Mouse (Mus musculus) limb, embryonic 12.5 days (tissue): ENCODE results near the gene Pla2g1b. TPM values are rescaled to one million over a fixed set of nuclear protein-coding genes. Genes with fewer than 3 reads are reported as not detected.
A peak's percentile ranks its signal among the peaks of the same experiment; 100 is the strongest.

ENCODE experiments used
- ATAC-seq: fragments of 200-750 bp; cut with Nextera tagmentation; 2 replicates; pipeline ENCODE4 v1.8.0; 2017; ENCODE audit warnings: low read depth, moderate TSS enrichment; ENCODE audit not compliant: insufficient number of reproducible peaks, insufficient read depth, low FRiP score, low TSS enrichment
- H3K27ac ChIP-seq: fragments of 300-500 bp; sonication (generic); 2 replicates; pipeline ENCODE4 v1.5.1; 2016; ENCODE audit warnings: mild to moderate bottlenecking, moderate library complexity
- H3K27me3 ChIP-seq: fragments of 300-500 bp; sonication (generic); 2 replicates; pipeline ENCODE4 v1.6.1; 2016; ENCODE audit warnings: mild to moderate bottlenecking, moderate library complexity
- H3K36me3 ChIP-seq: fragments of 300-500 bp; sonication (generic); 2 replicates; pipeline ENCODE4 v1.6.1; 2016; ENCODE audit warnings: mild to moderate bottlenecking, moderate library complexity
- H3K4me1 ChIP-seq: fragments of 300-500 bp; sonication (generic); replicated peaks from 2 replicates; pipeline ENCODE4 v1.6.1; 2016
- H3K4me2 ChIP-seq: fragments of 300-500 bp; sonication (generic); 2 replicates; pipeline ENCODE4 v1.6.1; 2016; ENCODE audit warnings: mild to moderate bottlenecking, moderate library complexity
- H3K4me3 ChIP-seq: fragments of 300-500 bp; sonication (generic); replicated peaks from 2 replicates; pipeline ENCODE4 v1.5.1; 2016; ENCODE audit warnings: mild to moderate bottlenecking
- H3K9ac ChIP-seq: fragments of 300-500 bp; sonication (generic); replicated peaks from 2 replicates; pipeline ENCODE4 v1.6.1; 2016; ENCODE audit warnings: mild to moderate bottlenecking, moderate library complexity
- H3K9me3 ChIP-seq: fragments of 300-500 bp; sonication (generic); 2 replicates; pipeline ENCODE4 v1.6.1; 2016; ENCODE audit warnings: mild to moderate bottlenecking, moderate library complexity
- WGBS: fragments of 180-500 bp; shearing (Covaris S2); methylation state at CpG from one replicate; pipeline ENCODE4 v1.1.7; 2016; 5-methylcytosine and 5-hydroxymethylcytosine counted together
- polyA plus RNA-seq: library from polyadenylated mRNA; unstranded; fragments of >200 nt; fragmentation: Nextera tagmentation; extraction: Ambion mirVana; gene quantifications from 2 replicates; pipeline ENCODE4 v1.2.1, GENCODE M21; 2016

Gene Pla2g1b
- not detected in 2 replicates for polyA plus RNA-seq

DNA sequence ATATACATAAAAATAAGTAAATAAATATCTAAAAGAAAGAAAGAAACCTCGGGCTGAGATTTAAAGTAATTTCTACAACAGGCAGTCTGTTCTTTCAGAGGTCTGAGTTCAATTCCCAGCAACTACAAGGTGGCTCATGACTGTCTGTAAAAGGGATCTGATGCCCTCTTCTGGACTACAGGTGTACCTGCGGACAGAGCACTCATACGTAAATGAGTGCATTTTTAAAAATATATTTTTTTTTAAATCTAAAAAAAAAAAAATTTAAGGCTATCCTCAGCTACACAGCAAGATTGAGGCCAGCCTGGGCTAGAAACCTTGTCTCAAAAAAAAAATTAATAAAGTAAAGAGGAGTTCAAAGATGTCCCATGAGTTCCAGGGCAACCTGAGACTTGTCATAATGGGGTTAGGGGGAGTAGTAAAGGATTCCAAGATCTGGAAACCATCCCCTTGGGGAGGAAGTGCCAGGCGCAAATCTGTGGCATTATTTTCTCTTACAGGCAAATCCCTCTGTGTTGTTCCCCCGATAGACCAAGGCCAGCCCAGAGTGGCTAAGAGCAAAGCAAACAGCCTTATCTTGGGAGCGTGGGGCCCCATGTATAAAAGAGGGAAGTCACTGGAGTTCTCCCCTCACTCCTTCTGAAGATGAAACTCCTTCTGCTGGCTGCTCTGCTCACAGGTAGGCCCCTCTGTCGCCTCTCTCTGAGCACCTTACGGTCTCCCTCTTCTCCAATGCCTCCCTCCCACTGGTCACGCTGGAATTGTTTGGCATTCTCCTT is at the start of gene Pla2g1b:
Gene Pla2g1b, plus strand, starts transcription at position 621 of the 779 bp plus-strand sequence.
- Histone ChIP-seq H3K9ac (no peak within 1 kb of the TSS), H3K27ac (no peak within 1 kb of the TSS), H3K4me3 (no peak within 1 kb of the TSS), H3K27me3 (no peaks in the 10 kb centered on the region), H3K9me3 (no peaks in the 10 kb centered on the region), H3K4me2 (no peak within 1 kb of the TSS), H3K36me3 (no peaks in the 10 kb centered on the region), H3K4me1 (no peaks in the 10 kb centered on the region)
- WGBS = 55% methylated on average over 9 of the region's 9 CpGs
- ATAC-seq = no peak

DNA sequence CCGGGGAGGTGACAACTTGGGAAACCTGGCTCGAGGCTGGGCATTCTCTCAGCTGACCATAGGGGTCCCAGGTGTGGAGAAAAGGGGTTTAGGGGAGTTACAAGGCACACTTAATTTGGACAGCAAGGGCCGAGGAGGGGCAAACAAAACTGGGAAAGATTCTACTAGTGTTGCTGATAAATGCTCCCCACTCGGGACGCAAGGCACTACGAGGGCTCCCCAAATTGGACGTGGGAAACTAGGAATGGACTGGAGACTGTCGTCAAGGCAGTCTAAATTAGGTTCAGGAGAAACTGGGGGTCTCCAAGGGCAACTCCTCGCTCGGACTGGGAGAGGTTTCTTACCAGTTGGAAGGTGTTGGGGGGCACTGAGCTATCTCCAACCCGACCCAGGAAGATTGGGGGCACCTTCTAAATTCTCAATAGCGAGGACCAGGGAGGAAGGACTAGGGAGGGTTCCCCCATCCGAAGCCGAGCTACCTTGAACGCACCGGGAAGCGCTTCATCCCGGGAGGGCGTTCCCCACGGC is 37.2 kb upstream of the Pla2g1b start:
- Histone ChIP-seq H3K27me3 (peaks cover 13% of the 10 kb centered on the region; the same call in 1 of the 2 replicates), H3K27ac (peak overlapping the region; percentile 91), H3K4me1 (peaks cover 44% of the 10 kb centered on the region), H3K4me3 (peak overlapping the region; percentile 98), H3K36me3 (peaks cover 24% of the 10 kb centered on the region), H3K4me2 (peak overlapping the region; percentile 93), H3K9ac (peak overlapping the region; percentile 99), H3K9me3 (no peaks in the 10 kb centered on the region)
- no peak; the same call in 1 of the 2 replicates for ATAC-seq
- WGBS = under 1% methylated on average over 20 of the region's 20 CpGs

DNA sequence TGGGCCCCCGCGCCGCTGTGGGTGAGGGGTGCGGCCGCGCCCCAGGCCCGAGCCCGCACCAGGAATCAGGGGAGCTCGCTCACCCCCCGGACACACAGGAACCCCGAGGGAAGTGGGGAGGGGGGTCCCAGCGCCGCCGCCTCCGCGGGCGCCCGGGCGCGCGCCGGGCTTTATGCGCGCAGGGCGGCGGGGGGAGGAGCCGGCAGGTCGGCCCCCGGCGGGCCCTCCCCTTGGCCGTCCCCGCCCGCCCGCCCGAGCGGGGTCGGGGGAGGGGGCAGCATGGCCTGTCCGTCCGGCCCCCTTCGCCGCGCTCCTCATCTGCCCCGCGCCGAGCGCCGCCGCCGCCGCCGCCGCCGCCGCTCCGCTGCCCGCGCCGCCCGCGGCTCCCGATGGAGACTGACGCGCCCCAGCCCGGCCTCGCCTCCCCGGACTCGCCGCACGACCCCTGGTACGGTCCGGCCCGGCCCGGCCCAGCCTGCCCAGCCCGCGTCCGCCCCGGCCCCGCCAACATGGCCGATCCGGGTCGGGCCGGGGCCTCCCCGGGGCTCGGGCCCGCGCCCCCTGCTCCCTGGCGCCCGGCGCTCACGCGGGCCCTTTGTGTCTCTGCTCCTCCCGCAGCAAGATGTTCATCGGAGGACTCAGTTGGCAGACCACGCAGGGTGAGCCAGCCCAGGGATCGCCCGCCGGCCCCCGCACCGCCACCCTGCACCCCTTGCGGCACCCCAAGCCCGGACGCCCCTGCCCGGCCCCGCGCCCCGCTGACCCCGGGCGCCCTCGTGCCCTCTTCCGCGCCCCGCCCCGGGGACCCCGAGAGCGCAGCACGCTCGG is 36.5 kb upstream of the Pla2g1b start, which contains the start of gene Msi1:
Gene Msi1, plus strand, starts transcription at position 241 of the 828 bp plus-strand sequence.
- WGBS = 1% methylated on average over 65 of the region's 117 CpGs
- Histone ChIP-seq H3K9ac (peak within 1 kb of the TSS; percentile 99), H3K27me3 (peaks cover 13% of the 10 kb centered on the region; the same call in 1 of the 2 replicates), H3K4me1 (peaks cover 51% of the 10 kb centered on the region), H3K27ac (peak within 1 kb of the TSS; percentile 91), H3K9me3 (no peaks in the 10 kb centered on the region), H3K36me3 (peaks cover 28% of the 10 kb centered on the region), H3K4me2 (peak within 1 kb of the TSS; percentile 93), H3K4me3 (peak within 1 kb of the TSS; percentile 98)
- ATAC-seq = peak; percentile 71

DNA sequence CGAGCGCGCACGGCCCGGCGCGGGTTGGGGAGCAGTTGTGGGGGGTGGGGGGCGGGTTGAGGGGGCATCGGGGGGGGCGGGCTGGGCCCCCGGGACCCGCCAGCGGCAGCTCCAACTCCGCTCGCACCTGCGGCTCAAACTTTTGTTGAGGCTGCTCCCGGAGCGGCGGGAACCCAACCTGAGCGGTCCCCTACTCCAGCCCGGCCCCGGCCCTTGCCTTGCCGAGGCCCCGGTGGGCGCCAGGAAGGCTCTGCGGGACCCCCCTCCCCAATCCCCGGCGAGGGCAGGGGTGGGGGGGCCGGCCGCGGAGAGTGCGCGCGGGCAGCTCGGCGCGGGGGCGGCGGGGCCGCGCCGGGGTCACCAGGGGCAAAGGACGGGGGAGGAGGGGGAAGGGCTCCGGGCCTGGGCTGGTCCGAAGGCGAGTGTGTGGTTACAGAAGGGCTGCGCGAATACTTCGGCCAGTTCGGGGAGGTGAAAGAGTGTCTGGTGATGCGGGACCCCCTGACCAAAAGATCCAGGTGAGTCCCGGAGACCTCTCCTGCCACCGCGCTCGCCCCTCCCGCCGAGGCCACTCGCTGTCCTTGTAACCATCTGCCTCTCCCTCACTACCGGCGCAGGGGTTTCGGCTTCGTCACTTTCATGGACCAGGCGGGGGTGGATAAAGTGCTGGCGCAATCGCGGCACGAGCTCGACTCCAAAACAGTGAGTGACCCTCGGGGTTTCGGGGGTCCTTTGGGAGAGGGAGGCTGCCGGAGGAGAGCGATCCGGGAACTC is 35.7 kb upstream of the Pla2g1b start:
- peak overlapping the region; percentile 91 for H3K27ac ChIP-seq
- H3K36me3 ChIP-seq = peaks cover 28% of the 10 kb centered on the region
- H3K4me3 ChIP-seq = peak overlapping the region; percentile 98
- H3K27me3 ChIP-seq = peaks cover 13% of the 10 kb centered on the region; the same call in 1 of the 2 replicates
- peaks cover 59% of the 10 kb centered on the region for H3K4me1 ChIP-seq
- ATAC-seq = no peak
- H3K9ac ChIP-seq = peak overlapping the region; percentile 99
- no peaks in the 10 kb centered on the region for H3K9me3 ChIP-seq
- WGBS = 1% methylated on average over 62 of the region's 73 CpGs
- H3K4me2 ChIP-seq = peak overlapping the region; percentile 93

DNA sequence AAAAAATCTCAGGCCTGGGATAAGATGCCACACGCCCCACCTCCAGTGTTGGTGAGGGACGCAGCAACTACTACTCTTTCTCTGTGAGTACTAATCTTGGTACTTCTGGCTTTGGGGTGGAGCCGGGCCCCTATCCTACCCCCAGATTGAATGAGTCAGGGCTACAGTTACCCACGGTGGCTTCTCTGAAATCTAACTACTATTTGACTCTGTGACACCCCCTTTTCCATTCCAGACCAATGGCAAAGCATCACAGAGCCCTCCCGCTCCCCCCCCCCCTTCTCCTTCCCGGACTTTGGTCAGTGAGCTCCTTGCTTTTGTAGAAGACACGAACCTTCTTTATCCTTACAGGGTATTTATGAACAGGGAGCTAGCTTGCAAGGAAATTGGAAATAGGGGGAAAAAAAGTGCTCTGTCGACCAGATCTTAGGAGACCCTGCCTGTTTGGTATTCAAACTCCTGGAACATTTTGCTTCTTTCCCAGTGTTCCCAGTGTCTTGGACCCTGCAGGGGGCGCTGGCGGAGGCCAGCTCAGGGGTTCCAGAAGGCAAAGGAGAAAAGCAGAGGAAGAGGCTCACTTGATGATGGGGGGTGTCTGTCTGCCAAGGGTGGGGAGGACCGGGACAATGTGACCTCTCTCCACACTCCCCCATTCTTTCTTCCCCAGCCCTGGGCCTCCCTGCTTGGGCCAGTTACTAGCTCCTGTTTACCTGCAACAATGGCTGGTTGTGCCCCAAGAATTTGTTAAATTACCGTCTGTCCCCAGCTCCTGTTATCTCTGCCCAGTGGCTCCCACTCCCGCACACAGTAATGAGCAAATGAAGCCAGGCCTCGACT is 34.8 kb upstream of the Pla2g1b start:
- Histone ChIP-seq H3K36me3 (peaks cover 28% of the 10 kb centered on the region), H3K9me3 (no peaks in the 10 kb centered on the region), H3K27me3 (peaks cover 13% of the 10 kb centered on the region; the same call in 1 of the 2 replicates), H3K4me1 (peaks cover 68% of the 10 kb centered on the region), H3K4me2 (peak overlapping the region; percentile 93), H3K9ac (peak overlapping the region; percentile 99), H3K4me3 (peak overlapping the region; percentile 98), H3K27ac (peak overlapping the region; percentile 91)
- 6% methylated on average over 14 of the region's 14 CpGs for WGBS
- no peak for ATAC-seq

DNA sequence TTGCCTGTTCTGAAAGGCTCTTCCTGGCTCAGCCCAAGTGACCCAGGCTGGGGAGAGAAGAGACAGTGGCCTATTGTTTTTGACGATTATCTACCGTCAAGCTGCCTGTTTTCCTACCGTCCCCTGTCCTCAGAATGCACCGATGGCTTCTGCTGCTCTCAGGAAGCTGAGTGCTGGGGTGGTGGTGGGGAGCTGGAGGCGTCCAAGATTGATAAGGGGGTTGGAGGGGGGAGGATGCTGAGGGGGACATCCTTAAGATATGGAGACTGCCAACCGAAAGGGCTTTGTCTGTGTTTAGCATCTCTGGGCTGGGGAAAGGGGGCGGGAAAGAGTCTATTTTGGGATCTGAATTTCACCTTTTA is 34.2 kb upstream of the Pla2g1b start:
- 57% methylated on average over 7 of the region's 7 CpGs for WGBS

DNA sequence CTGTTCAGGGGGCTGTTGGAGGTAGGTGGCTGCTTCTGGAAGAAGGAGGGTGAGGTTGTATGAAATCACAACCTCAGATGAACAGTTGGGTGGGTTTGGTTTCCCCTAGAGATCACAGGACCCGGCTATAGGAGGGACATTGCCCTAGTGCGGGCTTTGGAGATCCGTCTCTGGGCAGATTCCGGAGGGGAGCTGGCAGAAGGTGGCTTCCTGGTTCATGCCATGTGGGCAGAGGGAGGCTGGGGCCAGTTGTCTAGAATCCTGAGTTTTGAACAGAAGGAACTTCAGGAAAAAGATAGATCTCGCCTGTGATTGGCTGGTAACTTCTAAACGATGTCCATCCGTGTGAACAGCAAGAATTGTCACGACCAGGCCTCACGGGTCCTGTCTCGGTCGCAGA is 33.7 kb upstream of the Pla2g1b start:
- Histone ChIP-seq H3K27ac (0 out of 2 replicates have a peak overlapping the region, but pooled peaks have one; percentile 23), H3K4me3 (0 out of 2 replicates have a peak overlapping the region, but pooled peaks have one; percentile 98), H3K36me3 (peaks cover 29% of the 10 kb centered on the region), H3K27me3 (peaks cover 9% of the 10 kb centered on the region; the same call in 1 of the 2 replicates), H3K9ac (0 out of 2 replicates have a peak overlapping the region, but pooled peaks have one; percentile 99), H3K9me3 (no peaks in the 10 kb centered on the region), H3K4me1 (peaks cover 79% of the 10 kb centered on the region), H3K4me2 (peak overlapping the region; percentile 93)
- no peak for ATAC-seq
- WGBS = 80% methylated on average over 11 of the region's 11 CpGs

More for the DNA sequence above, 34.2 kb upstream of the Pla2g1b start:
- H3K9me3 ChIP-seq = no peaks in the 10 kb centered on the region
- H3K27ac ChIP-seq = 0 out of 2 replicates have a peak overlapping the region, but pooled peaks have one; percentile 45
- H3K4me1 ChIP-seq = peaks cover 74% of the 10 kb centered on the region
- ATAC-seq = no peak
- H3K36me3 ChIP-seq = peaks cover 28% of the 10 kb centered on the region
- peak overlapping the region; percentile 98 for H3K4me3 ChIP-seq
- peaks cover 13% of the 10 kb centered on the region; the same call in 1 of the 2 replicates for H3K27me3 ChIP-seq
- peak overlapping the region; percentile 99 for H3K9ac ChIP-seq
- peak overlapping the region; percentile 93 for H3K4me2 ChIP-seq

DNA sequence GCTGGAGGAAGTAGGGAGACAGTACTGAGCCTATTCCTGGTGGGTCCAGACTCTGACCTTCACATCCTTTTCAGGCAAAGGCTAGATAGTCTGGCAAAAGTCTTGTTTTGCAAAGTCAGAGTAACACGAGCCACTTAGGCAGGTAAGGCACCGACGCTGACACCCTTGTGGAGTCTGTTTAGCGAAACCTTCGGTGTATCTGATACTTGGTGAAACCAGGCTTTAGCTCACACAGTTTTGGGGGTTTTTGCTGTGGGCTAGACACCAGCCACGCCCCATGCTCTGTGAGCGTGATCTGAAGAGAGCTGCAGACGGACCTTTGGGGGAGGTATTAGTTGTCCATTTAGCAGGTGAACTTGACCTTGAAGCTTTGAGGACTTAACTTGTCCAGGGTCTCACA is 32.9 kb upstream of the Pla2g1b start:
- H3K27ac ChIP-seq = no peak overlapping the region
- peaks cover 84% of the 10 kb centered on the region for H3K4me1 ChIP-seq
- no peaks in the 10 kb centered on the region for H3K9me3 ChIP-seq
- peaks cover 6% of the 10 kb centered on the region; the same call in 1 of the 2 replicates for H3K27me3 ChIP-seq
- 0 out of 2 replicates have a peak overlapping the region, but pooled peaks have one; percentile 23 for H3K9ac ChIP-seq
- no peak for ATAC-seq
- 84% methylated on average over 8 of the region's 8 CpGs for WGBS
- no peak overlapping the region for H3K4me3 ChIP-seq
- 0 out of 2 replicates have a peak overlapping the region, but pooled peaks have one; percentile 93 for H3K4me2 ChIP-seq
- H3K36me3 ChIP-seq = peaks cover 37% of the 10 kb centered on the region

DNA sequence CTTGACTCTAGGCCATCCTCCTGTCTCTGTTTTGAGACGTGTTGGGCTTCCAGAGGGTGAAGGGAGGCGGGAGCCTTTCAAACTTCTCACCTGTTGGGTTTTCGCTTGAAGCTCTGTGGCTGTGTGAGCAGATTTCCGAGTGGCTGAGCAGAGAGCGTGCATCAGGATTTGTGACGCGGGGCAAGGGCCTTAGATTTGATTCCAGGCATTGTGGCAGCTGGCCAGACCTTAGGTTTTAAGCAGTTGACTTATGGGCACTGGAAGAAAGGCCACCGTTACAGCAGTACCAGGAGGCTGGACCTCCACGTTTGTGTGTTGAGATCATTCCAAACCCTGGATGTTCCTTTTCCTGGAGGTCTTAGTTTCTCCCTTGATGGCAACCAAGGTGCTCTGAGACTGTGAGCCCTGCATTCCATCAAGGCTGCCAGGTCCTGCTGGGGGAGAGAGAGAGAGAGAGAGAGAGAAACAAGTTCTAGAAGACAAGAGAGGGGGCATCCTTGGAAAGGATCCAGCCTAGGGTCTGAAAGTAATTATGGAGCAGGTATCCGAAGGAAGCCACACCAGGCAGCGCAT is 31.7 kb upstream of the Pla2g1b start:
- peaks cover 85% of the 10 kb centered on the region for H3K4me1 ChIP-seq
- H3K4me3 ChIP-seq = no peak overlapping the region
- H3K36me3 ChIP-seq = peaks cover 48% of the 10 kb centered on the region
- no peaks in the 10 kb centered on the region for H3K9me3 ChIP-seq
- 30% methylated on average over 11 of the region's 11 CpGs for WGBS
- no peak for ATAC-seq
- peak overlapping the region; percentile 71 for H3K4me2 ChIP-seq
- no peaks in the 10 kb centered on the region for H3K27me3 ChIP-seq
- H3K27ac ChIP-seq = peak overlapping the region; percentile 98
- peak overlapping the region; percentile 31; the same call in 1 of the 2 replicates for H3K9ac ChIP-seq
